Mouse (Mus musculus): ENCODE results near the gene Rpl37. TPM values are rescaled to one million over a fixed set of nuclear protein-coding genes. Genes with fewer than 3 reads are reported as not detected.

Rpl37 gene
- 849 TPM for polyA plus RNA-seq (2015; fragmentation: Illumina TruSeq; extraction: RNeasy Lipid Tissue Mini Kit (QIAGEN cat#74804); ENCODE audit: insufficient read depth, low replicate concordance)

DNA sequence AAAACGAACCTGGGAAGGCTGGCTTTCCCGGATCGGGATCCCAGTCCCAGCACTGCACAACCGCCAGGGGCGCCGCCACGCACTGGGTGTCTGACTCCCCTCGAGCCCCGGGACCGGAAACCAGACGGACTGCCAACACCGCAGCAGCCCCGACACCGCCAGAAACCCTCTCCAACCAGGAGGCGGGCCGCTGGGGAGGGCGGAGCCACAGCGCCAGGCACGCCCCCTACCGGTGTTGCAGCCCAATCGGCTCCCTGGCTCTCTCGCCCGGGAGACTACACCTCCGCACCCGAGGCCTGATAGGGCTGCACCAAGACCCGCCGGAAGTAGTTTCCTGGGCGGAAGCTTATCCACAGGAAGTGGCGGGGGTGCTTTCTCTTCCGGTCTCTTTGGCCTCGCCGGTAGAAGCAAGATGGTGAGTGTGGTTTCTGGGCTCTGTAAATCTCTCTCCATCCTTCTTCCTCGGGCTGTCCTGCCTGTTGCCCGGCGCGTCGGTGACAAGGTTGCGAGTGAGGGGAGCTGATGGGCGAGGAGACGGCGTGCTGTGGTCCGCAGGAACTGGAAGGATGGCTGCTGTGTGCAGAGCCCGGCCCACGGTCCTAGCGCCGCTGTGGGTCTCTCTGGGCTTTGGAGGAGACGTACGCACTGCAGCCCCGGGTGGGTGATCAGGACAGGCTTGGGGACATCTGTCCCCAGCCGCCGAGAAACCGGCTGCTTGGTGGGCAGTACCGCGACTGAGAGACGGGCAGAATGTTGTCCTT, at the start of gene Rpl37:
Gene Rpl37, plus strand, starts transcription at position 376 of the 761 bp plus-strand sequence.

DNA sequence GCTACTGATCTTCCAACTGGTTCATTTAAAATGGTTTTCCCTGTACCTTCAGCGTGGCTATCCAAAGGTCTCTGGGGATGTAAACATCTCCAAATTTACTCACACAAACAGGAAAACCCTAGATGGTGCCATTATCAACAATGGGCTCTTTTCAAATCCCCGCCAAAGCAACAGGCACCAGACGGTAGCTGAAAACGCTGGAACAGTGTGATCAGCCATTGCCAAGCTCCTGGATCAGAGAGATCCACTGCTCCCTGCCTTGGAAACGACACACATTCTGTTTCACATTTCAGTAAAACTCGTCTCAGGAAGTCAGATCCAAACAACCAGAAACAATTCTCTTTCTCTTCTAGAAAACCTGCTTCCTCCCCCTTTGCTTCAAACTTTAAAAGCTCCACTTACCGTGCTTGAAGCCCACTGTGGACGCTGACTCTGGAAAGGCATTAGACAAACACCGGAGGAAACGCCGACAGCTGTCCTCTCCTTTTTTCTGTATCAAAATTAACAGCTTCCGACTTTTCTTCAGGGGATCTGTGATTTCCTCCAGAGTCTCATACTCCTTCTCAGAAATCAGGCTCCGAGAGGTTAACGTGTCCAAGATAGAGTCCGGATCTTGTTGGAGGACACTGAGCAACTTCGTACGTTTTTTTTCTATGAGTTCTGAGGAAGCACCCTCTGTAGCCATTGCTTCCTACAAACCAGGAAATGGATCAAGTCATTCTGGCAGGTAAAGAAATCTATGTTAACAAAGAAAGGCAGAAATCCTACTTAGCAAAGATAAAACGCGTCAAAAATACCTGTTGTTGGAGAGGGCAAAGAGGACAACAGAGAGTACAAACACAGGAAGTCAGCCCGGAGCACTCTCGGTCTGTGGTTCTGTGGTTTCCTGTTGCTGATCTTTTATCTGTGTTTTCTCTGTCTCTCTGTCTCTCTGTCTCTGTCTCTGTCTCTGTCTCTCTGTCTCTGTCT, 8.5 kb upstream of the Rpl37 start, which contains the start of gene Card6:
Gene Card6, minus strand, starts transcription at position 854 of the 969 bp plus-strand sequence.

DNA sequence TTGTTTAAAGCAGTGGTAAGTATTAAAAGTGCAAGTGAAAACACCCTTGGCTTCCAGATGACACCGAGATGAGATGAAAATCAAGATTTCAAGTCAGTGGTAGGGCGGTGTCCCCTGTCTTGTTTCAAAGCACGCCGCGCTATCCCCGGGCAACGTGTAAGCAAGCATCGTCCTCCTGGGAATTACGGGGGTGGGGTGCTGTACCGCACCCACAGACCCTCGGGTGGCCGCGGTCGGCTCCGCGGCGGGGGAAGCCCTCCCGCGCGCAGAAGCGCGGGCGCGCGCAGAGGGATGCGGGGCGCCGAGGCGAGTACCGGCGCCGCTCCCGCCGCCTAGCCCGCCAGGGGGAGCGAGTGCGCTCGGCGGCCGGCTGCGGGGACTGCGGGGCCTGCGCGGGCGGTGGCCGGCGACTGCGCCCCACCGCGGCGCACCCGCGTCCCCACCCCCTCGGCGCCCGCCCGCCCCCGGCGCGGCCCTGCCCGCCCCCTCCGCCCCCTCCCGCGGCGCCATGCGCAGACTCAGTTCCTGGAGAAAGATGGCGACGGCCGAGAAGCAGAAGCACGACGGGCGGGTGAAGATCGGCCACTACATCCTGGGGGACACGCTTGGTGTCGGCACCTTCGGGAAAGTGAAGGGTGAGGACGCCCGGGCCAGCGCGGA, 27.0 kb downstream of the Rpl37 start, which contains the start of gene Prkaa1:
Gene Prkaa1, plus strand, starts transcription at position 501 of the 660 bp plus-strand sequence.

Other genes starting within 250 kb of the Rpl37 start
- not detected for gene Mroh2b, start 217.9 kb upstream of the Rpl37 start, polyA plus RNA-seq (2015; fragmentation: Illumina TruSeq; extraction: RNeasy Lipid Tissue Mini Kit (QIAGEN cat#74804); ENCODE audit: insufficient read depth, low replicate concordance)
- gene C7, start 52.9 kb upstream of the Rpl37 start, polyA plus RNA-seq (2015; fragmentation: Illumina TruSeq; extraction: RNeasy Lipid Tissue Mini Kit (QIAGEN cat#74804); ENCODE audit: insufficient read depth, low replicate concordance): 1.2 TPM
- 71.8 TPM for gene Card6, start 8.1 kb upstream of the Rpl37 start, polyA plus RNA-seq (2015; fragmentation: Illumina TruSeq; extraction: RNeasy Lipid Tissue Mini Kit (QIAGEN cat#74804); ENCODE audit: insufficient read depth, low replicate concordance)
- 35.0 TPM for gene Prkaa1, start 27.2 kb downstream of the Rpl37 start, polyA plus RNA-seq (2015; fragmentation: Illumina TruSeq; extraction: RNeasy Lipid Tissue Mini Kit (QIAGEN cat#74804); ENCODE audit: insufficient read depth, low replicate concordance)
- gene Ttc33, start 68.9 kb downstream of the Rpl37 start, polyA plus RNA-seq (2015; fragmentation: Illumina TruSeq; extraction: RNeasy Lipid Tissue Mini Kit (QIAGEN cat#74804); ENCODE audit: insufficient read depth, low replicate concordance): 39.9 TPM
- 13.3 TPM for gene Ptger4, start 127.5 kb downstream of the Rpl37 start, polyA plus RNA-seq (2015; fragmentation: Illumina TruSeq; extraction: RNeasy Lipid Tissue Mini Kit (QIAGEN cat#74804); ENCODE audit: insufficient read depth, low replicate concordance)

Data from spleen, adult 10 weeks (tissue).